Mouse (Mus musculus) hindbrain, embryonic 14.5 days (tissue): ENCODE measurements at regions not wholly inside any gene's neighbourhood (a gene's known extent, or its start where the extent isn't known, plus 50 kb on each side); places are given as distances from the start of the nearest gene placed in this dataset.
A peak's percentile ranks its signal among the peaks of the same experiment; 100 is the strongest.

ENCODE experiments used
- ATAC-seq: fragments of 200-750 bp; cut with Nextera tagmentation; 2 replicates; pipeline ENCODE4 v1.8.0; 2017; ENCODE audit warnings: moderate number of reproducible peaks, mild to moderate bottlenecking, moderate TSS enrichment, moderate library complexity; ENCODE audit not compliant: low FRiP score
- DNase-seq: peaks from one replicate; pipeline ENCODE4 v3.0.0-alpha.2; 2015; ENCODE audit warnings: low spot score
- H3K27ac ChIP-seq: fragments of 300-500 bp; sonication (generic); 2 replicates; pipeline ENCODE4 v1.5.1; 2014; ENCODE audit warnings: mild to moderate bottlenecking, moderate library complexity
- H3K27me3 ChIP-seq: fragments of 300-500 bp; sonication (generic); 2 replicates; pipeline ENCODE4 v1.6.1; 2014; ENCODE audit warnings: mild to moderate bottlenecking, low read length, mixed read lengths; ENCODE audit not compliant: control insufficient read depth, insufficient read depth
- H3K36me3 ChIP-seq: fragments of 300-500 bp; sonication (generic); replicated peaks from 2 replicates; pipeline ENCODE4 v1.6.1; 2014; ENCODE audit not compliant: control insufficient read depth, insufficient read depth
- H3K4me1 ChIP-seq: fragments of 300-500 bp; sonication (generic); replicated peaks from 2 replicates; pipeline ENCODE4 v1.6.1; 2014; ENCODE audit warnings: antibody characterized with exemption, low read length, mixed read lengths; ENCODE audit not compliant: control insufficient read depth, insufficient read depth
- H3K4me2 ChIP-seq: fragments of 300-500 bp; sonication (generic); replicated peaks from 2 replicates; pipeline ENCODE4 v1.6.1; 2014; ENCODE audit warnings: mild to moderate bottlenecking, moderate library complexity
- H3K4me3 ChIP-seq: fragments of 300-500 bp; sonication (generic); replicated peaks from 2 replicates; pipeline ENCODE4 v1.5.1; 2014; ENCODE audit warnings: mild to moderate bottlenecking, low read length
- H3K9ac ChIP-seq: fragments of 300-500 bp; sonication (generic); 2 replicates; pipeline ENCODE4 v1.6.1; 2014
- H3K9me3 ChIP-seq: fragments of 300-500 bp; sonication (generic); 2 replicates; pipeline ENCODE4 v1.6.1; 2016; ENCODE audit warnings: low read length; ENCODE audit not compliant: control insufficient read depth
- WGBS: fragments of 180-500 bp; shearing (Covaris S2); extraction: QIAGEN DNeasy Blood & Tissue Kit; methylation state at CpG from one replicate; pipeline ENCODE4 v1.1.7; 2014; 5-methylcytosine and 5-hydroxymethylcytosine counted together

DNA sequence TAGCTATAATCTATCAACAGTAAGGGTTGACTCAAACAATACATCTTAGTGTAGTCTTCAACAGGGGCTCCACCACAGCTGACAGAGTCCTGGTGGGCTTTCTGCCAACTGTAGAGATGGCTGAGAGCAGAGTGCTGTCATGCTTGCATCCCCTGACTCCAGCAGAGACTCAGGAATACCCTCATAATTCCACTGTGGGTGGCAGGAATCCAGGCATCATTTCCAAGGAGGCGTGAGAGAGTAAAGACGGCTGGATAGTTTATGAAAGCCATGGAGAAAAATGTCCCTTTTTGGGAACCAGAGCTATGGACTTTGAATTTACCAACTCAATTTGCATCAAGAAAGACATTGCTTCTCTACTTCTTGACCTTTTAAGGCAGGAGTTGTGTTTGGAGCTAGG lies 87.8 kb upstream of the Camk1g start:
- Histone ChIP-seq H3K4me2 (no peak overlapping the region), H3K27ac (no peak overlapping the region), H3K36me3 (no peaks in the 10 kb centered on the region), H3K4me3 (no peak overlapping the region), H3K9ac (no peak overlapping the region), H3K27me3 (no peaks in the 10 kb centered on the region), H3K4me1 (no peaks in the 10 kb centered on the region), H3K9me3 (no peaks in the 10 kb centered on the region)
- ATAC-seq (no peak), DNase-seq (no peak)
- 82% methylated on average over 2 of the region's 2 CpGs for WGBS

DNA sequence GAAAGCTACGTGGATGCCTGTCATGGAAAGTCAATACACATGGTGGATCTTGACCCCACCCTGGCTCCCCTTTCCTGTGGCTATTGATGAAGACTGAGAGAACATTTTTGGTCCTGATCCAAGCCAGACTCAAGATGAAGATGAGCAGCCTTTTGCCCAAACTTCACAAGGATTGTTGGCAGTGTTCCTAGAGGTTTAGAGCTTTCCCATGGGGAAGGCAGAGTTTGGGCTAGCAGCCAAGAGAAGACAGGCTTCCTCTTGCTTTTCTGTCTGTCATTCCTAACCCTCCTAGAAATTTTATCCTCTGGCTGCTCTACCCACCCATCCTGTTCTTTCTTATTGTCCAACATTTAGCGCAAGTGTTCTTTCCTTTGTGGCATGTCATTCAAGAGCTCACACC lies 83.6 kb upstream of the Camk1g start:
- Histone ChIP-seq H3K4me2 (no peak overlapping the region), H3K9ac (no peak overlapping the region), H3K27me3 (no peaks in the 10 kb centered on the region), H3K9me3 (no peaks in the 10 kb centered on the region), H3K36me3 (no peaks in the 10 kb centered on the region), H3K4me1 (peaks cover 14% of the 10 kb centered on the region), H3K27ac (no peak overlapping the region), H3K4me3 (no peak overlapping the region)
- ATAC-seq (no peak), DNase-seq (no peak)
- WGBS: 84% methylated on average over 2 of the region's 2 CpGs

DNA sequence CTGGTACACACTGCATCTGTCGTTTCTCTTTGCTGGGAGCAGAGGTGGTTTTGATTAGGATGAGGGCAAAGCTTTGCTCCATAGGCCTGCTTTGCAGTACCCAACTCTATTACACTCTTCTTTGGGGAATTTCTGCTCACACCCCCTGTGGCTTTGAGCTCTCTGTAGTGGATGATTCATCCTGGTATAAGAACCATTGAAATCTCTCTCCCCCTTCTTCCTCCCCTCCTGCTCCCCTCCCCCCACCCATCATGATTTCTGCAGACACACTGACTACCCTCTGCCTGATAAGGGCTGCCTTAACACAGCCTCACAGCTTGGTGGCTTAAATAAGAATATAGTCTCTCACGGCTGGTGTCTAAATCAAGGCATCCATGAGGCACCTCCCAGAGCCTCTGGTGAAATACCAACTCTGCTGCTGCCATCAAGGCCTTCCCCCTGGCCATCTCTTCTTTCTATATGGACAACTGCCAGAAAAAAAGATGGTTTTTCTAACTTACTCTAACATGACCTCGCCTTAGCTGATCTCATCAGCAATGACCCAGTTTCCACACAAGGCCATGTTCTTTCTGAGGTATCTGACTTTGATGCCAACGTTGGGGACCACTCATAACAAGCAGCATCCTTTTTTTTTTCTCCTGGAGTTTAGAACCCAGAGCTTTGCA lies 81.5 kb upstream of the Camk1g start:
- H3K27ac ChIP-seq: no peak overlapping the region
- no peak overlapping the region for H3K4me2 ChIP-seq
- no peak overlapping the region for H3K4me3 ChIP-seq
- H3K27me3 ChIP-seq: no peaks in the 10 kb centered on the region
- H3K9ac ChIP-seq: no peak overlapping the region
- no peaks in the 10 kb centered on the region for H3K9me3 ChIP-seq
- WGBS: 64% methylated on average over 4 of the region's 4 CpGs
- no peak for DNase-seq
- ATAC-seq: no peak
- no peaks in the 10 kb centered on the region for H3K36me3 ChIP-seq
- H3K4me1 ChIP-seq: peaks cover 14% of the 10 kb centered on the region

DNA sequence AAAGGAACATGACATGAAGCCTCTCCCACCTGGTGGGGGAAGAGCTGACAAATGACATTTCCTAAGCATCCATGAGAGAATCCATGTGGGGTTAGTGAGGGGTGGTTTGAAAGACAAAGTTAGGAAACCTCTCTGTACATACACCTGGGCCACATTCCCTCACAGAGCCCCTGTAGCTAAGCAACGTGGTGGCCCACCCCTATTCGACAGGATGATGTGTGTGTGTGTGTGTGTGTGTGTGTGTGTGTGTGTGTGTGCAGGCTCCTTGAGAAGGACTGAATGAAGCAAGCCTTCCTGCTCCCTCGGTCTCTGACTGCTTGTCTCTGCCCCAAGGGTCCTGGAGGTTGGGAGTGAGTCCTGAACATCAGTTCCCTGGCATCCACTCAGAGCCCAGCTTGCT lies 80.7 kb upstream of the Camk1g start:
- Histone ChIP-seq H3K9ac (no peak overlapping the region), H3K27me3 (no peaks in the 10 kb centered on the region), H3K4me1 (peaks cover 14% of the 10 kb centered on the region), H3K36me3 (no peaks in the 10 kb centered on the region), H3K4me3 (no peak overlapping the region), H3K4me2 (no peak overlapping the region), H3K27ac (no peak overlapping the region), H3K9me3 (no peaks in the 10 kb centered on the region)
- 44% methylated on average over 3 of the region's 3 CpGs for WGBS
- DNase-seq (no peak), ATAC-seq (no peak; the same call in 1 of the 2 replicates)

DNA sequence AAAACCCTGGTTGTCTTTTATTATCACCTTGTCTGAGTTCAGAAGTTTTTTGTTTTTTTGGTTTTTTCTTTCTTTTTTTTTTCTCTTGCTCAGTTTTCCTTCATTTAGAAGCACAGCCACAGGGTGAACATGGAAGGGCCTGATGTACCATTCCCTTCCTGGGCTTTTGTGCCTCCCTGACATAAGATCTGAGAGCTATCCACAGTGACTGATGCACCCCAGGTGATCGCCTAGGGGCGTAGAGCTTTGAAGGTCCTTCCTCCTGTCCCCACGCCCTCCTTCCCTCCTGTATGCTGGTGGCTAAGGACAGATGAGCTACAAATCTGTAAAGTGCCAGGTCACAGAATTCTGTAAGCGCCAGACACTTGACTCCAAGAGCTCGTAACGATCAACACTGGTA lies 80.1 kb upstream of the Camk1g start:
- DNase-seq (no peak), ATAC-seq (no peak)
- Histone ChIP-seq H3K27ac (peak overlapping the region; percentile 35), H3K4me1 (peaks cover 14% of the 10 kb centered on the region), H3K36me3 (no peaks in the 10 kb centered on the region), H3K27me3 (no peaks in the 10 kb centered on the region), H3K4me2 (no peak overlapping the region), H3K9ac (no peak overlapping the region), H3K9me3 (no peaks in the 10 kb centered on the region), H3K4me3 (no peak overlapping the region)
- 57% methylated on average over 6 of the region's 6 CpGs for WGBS

DNA sequence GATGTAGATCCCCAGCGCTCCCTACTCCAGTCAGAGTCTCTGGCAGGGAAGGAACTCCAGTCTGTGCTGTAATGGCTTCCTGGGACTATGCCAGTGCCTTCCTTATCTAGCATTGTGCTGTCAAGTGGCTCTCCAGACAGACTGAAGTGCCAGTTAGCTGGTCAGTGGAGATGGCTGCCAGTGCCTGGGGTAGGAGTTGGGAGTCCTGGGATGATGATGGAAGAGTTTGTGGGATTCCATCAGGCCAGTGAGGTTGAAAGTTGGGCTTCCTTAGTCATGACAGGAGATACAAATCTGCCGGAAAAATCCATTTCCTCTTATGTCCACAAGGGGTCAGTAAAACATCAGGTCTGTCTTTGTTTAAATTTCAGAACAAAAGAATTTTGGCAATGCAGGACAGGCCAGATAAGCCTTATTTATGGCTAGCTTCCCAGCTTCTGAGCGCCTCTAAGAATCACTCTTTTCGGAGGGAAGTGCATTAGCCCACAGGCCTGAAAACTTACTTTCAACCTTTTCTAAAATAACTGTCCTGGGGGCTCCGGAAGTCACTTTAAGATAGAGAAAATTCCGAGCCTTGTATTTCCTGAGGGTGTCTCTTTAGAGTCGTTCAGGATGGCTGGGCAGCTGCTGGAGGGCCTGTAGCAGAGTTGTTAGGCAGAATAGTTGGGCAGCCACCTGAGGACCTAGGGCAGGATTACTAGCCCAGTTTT lies 79.5 kb upstream of the Camk1g start:
- peak overlapping the region; percentile 35 for H3K27ac ChIP-seq
- H3K4me1 ChIP-seq: peaks cover 14% of the 10 kb centered on the region
- no peaks in the 10 kb centered on the region for H3K9me3 ChIP-seq
- DNase-seq: peak; percentile 88
- no peaks in the 10 kb centered on the region for H3K27me3 ChIP-seq
- no peak overlapping the region for H3K4me2 ChIP-seq
- no peaks in the 10 kb centered on the region for H3K36me3 ChIP-seq
- peak; percentile 57 for ATAC-seq
- H3K4me3 ChIP-seq: no peak overlapping the region
- 19% methylated on average over 7 of the region's 7 CpGs for WGBS
- H3K9ac ChIP-seq: no peak overlapping the region; the same call in 1 of the 2 replicates

DNA sequence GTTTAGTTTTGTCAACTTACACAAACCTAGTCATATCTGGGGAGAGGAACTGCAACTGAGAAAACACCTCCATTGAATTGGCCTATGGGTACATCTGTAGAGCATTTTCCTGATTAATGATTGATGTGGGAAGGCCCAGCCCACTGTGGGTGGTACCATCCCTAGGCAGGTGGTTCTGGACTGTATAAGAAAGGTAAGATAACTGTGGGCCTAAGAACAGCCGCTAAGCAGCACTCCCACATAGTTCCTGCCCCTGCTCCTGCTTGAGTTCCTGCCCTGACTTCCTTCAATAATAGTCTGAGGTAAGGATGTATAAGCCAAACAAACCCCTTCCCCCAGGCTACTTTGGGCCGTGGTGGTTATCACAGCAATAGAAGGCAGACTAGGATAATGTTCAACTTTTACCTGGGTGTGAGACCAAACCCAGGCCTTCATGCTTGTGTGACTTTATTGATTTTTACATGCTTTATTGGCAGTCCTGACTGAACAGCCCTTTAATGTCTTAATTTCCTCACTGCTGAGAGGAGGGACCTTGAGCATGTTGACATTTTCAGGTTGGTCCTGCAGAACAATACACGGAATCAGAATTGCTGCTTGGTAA lies 78.8 kb upstream of the Camk1g start:
- H3K36me3 ChIP-seq: no peaks in the 10 kb centered on the region
- H3K4me2 ChIP-seq: no peak overlapping the region
- 67% methylated on average over 3 of the region's 3 CpGs for WGBS
- no peak overlapping the region for H3K4me3 ChIP-seq
- no peaks in the 10 kb centered on the region for H3K9me3 ChIP-seq
- ATAC-seq: no peak
- H3K27me3 ChIP-seq: no peaks in the 10 kb centered on the region
- H3K27ac ChIP-seq: 0 out of 2 replicates have a peak overlapping the region, but pooled peaks have one; percentile 14
- no peak overlapping the region for H3K9ac ChIP-seq
- no peak for DNase-seq
- peaks cover 14% of the 10 kb centered on the region for H3K4me1 ChIP-seq

DNA sequence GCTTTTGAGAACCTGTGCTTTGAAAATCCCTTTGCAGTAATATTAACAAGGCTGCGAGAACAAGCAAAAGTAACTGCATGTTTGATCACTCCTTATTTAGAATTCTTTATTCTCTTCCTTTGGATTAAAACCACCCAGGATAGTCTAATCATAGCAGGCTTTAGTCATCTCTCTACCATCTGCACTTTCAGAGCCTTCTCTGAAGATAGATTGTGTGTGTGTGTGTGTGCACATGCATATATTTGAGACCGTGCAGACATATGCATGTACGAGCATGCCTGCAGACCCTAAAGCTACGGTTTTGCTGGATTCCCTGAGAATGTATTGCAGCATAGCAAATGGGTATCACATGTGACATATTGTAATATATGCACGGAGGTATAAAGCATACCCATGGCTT lies 77.5 kb upstream of the Camk1g start:
- no peaks in the 10 kb centered on the region for H3K36me3 ChIP-seq
- H3K27me3 ChIP-seq: no peaks in the 10 kb centered on the region
- H3K4me1 ChIP-seq: peaks cover 14% of the 10 kb centered on the region
- no peak overlapping the region for H3K4me3 ChIP-seq
- H3K4me2 ChIP-seq: no peak overlapping the region
- H3K9me3 ChIP-seq: no peaks in the 10 kb centered on the region
- H3K27ac ChIP-seq: no peak overlapping the region
- 79% methylated on average over 5 of the region's 5 CpGs for WGBS
- ATAC-seq (no peak), DNase-seq (no peak)
- H3K9ac ChIP-seq: no peak overlapping the region

DNA sequence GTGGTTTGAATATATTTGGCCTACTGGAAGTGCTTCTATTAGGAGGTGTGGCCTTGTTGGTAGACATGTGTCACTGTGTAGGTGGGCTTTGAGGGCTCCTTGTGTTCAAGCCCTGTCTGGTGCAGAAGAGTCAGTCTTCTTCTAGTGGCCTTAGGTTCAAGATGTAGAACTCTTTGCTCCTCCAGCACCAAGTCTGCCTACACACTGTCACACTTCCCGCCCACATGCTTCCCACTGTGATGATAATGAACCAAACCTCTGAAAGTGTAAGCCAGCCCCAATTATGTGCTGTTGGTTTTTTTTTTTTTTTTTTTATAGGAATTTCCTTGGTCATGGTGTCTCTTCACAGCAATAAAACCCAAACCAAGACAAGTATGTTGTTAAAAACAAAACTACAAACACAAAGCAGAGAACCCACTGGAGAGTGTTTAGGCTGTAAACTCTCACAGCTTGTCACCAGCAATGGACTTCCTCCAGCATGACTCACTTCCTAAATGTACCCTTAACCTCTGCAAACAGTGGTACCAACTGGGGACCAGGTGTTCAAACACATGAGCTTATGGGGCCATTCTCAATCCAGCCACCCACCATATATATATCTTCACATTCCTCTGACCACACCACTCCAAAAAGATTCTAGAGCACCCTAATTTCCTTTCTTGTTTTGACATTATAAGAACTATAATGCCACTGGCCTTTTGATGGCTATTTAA lies 74.0 kb upstream of the Camk1g start:
- H3K9me3 ChIP-seq: no peaks in the 10 kb centered on the region

More for the DNA sequence above, 74.0 kb upstream of the Camk1g start:
- no peak overlapping the region for H3K4me2 ChIP-seq
- ATAC-seq (no peak), DNase-seq (no peak)
- no peaks in the 10 kb centered on the region for H3K4me1 ChIP-seq
- no peak overlapping the region for H3K9ac ChIP-seq
- H3K27me3 ChIP-seq: no peaks in the 10 kb centered on the region
- WGBS: 79% methylated on average over 1 of the region's 1 CpGs
- H3K27ac ChIP-seq: no peak overlapping the region
- no peaks in the 10 kb centered on the region for H3K36me3 ChIP-seq
- no peak overlapping the region for H3K4me3 ChIP-seq
